Mouse (Mus musculus): Measurements from ENCODE around the gene Pdgfra. TPM values are rescaled to one million over a fixed set of nuclear protein-coding genes. Genes with fewer than 3 reads are reported as not detected.
A peak's percentile ranks its signal among the peaks of the same experiment; 100 is the strongest.

Gene Pdgfra
- total RNA-seq, 2 experiments from 2014 or later = 31.8 to 32.3 TPM

DNA sequence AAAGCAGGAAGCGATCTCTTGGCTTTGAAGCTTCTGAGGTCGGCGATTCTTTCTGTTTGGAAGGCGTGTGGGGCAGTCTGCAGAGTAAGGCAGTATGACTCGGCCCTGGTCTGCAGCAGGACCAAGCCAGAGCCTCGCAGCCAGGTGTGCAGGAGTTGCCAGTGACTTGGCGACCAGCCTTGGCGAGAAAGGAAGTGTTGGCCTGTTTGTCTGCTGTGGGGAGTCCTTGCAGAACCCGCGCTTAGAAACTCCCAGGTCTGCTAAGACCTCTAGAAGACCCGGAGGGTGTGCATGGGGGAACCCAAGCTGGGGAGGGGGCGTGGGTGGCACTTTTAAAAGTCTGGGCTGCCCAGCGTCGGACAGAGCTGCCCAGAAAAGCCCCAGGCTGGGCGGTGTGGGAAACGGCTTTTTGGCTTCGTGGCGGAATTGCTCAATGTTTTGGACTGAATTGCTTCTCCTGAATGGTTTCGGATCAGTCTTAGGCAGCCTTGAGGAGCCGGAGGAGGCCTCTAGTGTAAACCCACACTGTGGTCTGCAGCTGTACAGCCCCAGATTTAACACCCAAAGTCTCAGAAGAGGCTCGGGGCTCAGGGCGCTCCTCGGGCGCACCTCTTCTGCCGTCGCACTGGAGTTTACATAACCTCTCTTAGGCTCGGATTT lies 2.0 kb downstream of the Pdgfra start:
- intact Hi-C loops (cut with DNase I) = loop anchor here (10.0 kb wide), 3 partner anchors 449 to 1089 kb away; partner anchors contain the start of genes Lnx1 and Usp46
- DNase-seq (ENCODE audit: low spot score) = peak; percentile 39

DNA sequence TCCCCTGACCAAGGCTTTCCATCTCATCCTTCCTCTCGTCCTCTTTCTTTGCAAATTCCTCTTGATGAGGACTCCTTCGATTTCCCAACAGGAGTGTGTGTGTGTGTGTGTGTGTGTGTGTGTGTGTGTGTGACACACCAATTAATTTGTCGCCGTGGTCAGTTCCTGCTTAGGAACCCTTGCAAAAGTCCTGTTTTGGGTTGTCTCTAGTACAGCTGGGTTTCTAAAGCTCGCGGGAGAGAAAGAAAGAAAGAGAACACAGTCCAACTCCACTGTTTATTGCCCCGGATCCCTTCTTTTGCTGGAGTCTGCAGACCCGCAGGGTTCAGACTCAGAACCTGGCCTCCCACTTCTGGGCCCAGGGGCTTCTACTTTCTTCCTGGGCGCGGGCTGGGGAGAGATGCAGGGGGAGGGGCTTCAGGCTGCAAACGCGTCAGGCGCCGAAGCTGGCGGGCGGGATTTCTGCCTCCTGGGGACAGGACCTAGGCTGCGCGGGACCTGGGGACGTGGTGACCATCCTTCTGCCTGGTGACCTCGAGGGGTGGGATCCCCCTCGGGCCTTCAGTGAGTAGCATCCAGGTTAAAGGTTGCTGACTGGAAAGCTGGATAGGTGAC lies 2.6 kb downstream of the Pdgfra start:
- intact Hi-C loops (cut with DNase I) = loop anchor here (5.0 to 10.0 kb wide), 7 partner anchors 357 to 1467 kb away; partner anchors contain the start of genes Lnx1, Scfd2 and Usp46

DNA sequence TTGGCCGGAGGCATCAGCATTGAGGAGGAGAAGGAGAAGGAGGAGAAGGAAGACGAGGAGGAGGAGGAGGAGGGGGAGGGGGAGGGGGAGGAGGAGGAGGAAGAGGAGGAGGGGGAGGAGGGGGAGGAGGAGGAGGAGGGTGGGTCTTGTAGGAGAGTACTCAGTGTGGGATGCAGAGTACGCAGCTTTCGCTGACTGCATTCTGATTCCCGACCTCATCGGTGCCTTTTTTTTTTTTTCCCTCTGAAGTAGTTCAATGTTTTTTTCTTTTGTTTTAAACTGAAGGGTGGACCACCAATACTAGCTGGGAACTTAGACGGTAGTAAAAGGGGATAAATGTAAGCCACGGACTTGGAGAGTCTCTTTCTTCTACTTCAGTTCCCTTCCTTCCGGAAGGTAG lies 3.2 kb downstream of the Pdgfra start:
- no peak for DNase-seq (ENCODE audit: low spot score)
- intact Hi-C loops (cut with DNase I) = loop anchor here (5.0 to 10.0 kb wide), 7 partner anchors 358 to 1468 kb away; partner anchors contain the start of genes Lnx1, Scfd2 and Usp46

More for the DNA sequence above, 2.6 kb downstream of the Pdgfra start:
- peak; percentile 42 for DNase-seq (ENCODE audit: low spot score)

DNA sequence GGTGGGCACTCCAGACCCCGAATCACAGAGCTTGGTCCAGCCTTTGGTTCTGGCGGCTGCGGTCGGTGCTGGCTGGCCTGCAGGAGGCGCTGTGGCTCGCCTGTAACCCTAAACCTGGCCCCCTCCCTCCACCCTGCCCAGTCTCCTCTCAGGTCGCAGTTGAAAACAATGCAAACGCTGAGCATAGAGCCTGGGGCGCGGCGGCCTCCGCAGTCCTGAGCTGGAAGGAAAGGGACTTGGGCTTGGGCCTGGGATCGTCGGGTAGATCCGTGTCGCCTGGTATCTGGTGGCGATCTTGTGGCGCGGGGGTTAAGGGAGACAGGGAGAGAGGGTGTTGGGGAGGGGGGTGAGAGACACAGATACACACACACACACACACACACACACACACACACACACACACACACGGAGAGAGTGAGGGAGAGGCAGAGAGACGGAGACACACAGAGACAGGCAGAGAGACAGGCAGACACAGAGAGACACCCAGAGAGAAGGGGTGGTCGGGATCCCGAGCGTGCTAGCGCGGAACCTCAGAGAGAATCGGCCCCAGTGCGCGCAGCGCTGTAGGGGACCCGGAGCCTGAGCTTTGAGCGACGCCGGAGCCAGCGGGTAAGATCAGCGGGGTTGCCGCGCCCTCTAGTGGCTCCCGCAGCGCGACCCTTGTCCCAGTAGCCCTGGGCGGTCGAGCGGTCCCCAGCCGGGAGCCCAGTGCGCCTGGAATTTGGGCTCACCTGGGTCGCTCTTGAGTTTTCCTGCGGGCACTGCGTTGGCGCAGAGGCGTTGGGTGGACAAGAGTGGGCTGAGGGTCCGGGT lies 3.9 kb downstream of the Pdgfra start:
- intact Hi-C loops (cut with DNase I) = loop anchor here (2.0 to 10.0 kb wide), 11 partner anchors 359 to 1469 kb away; partner anchors contain the start of genes Lnx1, Scfd2 and Usp46
- DNase-seq (ENCODE audit: low spot score) = peak; percentile 71

DNA sequence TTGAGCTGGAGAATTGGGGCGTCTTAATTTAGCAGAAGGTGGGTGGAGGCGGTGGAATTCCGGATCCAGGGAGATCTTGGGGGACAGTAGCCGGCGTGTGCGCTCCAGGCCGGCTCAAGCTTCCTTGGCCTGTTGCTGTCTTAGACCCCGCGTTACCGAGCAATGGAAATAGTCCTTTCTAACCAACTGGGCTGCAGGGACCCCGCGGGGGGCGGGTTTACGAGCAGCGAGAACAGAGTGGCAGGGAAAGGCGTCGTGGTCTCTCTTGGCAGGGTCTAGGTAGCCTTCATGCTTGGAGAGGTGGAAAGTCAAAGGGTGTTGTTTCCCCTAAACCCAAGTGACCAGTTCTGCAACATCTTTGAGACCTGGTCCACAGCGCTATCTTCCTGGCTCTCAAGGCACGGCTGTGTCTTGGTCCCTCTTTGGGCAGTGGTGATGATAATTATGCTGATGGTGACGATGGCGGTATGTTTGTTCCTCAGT lies 4.5 kb downstream of the Pdgfra start:
- intact Hi-C loops (cut with DNase I) = loop anchor here (2.0 to 10.0 kb wide), 11 partner anchors 359 to 1469 kb away; partner anchors contain the start of genes Lnx1, Scfd2 and Usp46
- no peak for DNase-seq (ENCODE audit: low spot score)

DNA sequence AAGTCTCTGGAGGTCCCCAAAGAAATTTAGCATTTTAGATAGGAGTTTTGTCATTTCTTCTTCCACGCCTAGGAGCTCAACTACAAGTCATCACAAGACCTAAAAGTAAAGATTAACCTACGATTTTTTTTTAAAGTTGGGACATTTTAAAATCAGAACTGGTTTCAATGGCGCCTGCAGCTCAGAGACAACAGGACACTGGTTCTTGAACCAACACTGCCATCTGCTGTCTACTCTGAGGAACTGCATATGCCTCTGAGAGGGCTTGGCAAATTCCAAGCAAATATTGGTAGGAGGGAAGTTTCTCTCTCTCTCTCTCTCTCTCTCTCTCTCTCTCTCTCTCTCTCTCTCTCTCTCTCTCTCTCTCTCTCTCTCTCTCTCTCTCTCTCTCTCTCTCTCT lies 4.9 kb downstream of the Pdgfra start:
- intact Hi-C loops (cut with DNase I) = loop anchor here (2.0 to 10.0 kb wide), 11 partner anchors 360 to 1470 kb away; partner anchors contain the start of genes Lnx1, Scfd2 and Usp46
- DNase-seq (ENCODE audit: low spot score) = no peak

DNA sequence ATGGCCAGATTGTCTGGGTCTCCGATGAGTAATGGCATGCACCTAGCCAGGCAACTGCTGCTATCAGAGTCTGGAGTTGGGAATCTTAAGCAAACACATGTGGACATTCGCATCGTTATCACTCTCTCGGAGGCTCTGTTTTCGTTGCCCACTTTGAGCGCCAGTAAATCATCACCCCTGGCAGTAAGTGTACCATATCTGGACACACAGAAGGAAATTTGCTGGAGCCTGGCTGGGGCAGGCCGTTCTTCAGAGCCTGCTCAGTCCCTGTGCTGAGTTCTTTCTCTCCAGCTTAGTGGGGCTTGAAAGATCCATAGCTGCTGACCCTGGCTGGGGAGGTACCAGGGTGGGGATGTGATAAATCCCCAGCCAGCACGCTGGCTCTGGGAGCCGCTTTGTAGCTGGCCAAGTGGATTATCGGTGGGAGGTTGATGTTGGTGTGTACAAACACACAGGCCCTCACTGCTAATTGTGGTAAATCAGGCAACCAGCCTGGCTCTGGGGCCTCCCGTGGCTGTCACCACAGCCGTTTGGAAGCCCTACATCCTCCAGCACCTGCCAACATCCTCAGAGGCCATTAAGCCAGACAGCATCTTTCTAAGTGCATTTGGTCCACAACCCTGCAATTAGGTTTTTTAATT lies 8.6 kb downstream of the Pdgfra start:
- intact Hi-C loops (cut with DNase I) = no loop called here
- no peak for DNase-seq (ENCODE audit: low spot score)

DNA sequence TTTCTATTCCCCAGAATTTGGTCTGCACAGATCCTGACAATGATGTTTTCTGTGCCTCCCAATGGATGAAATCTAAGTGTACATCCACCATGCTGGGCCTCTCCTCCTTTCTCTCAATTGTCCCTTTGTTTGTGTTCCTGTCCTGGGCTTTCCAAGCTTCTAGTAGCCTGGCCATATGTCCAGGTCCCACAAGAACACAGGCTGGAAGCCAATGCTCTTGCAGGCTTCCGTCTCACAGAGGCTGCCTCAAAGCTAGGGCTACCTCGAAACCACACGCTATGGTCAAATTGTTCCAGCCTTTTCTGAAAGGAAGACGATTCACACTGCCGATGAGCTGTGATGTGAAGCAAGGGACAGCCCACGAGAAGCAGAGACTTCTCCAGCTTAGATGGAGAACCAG lies 9.5 kb downstream of the Pdgfra start:
- intact Hi-C loops (cut with DNase I) = no loop called here
- no peak for DNase-seq (ENCODE audit: low spot score)

DNA sequence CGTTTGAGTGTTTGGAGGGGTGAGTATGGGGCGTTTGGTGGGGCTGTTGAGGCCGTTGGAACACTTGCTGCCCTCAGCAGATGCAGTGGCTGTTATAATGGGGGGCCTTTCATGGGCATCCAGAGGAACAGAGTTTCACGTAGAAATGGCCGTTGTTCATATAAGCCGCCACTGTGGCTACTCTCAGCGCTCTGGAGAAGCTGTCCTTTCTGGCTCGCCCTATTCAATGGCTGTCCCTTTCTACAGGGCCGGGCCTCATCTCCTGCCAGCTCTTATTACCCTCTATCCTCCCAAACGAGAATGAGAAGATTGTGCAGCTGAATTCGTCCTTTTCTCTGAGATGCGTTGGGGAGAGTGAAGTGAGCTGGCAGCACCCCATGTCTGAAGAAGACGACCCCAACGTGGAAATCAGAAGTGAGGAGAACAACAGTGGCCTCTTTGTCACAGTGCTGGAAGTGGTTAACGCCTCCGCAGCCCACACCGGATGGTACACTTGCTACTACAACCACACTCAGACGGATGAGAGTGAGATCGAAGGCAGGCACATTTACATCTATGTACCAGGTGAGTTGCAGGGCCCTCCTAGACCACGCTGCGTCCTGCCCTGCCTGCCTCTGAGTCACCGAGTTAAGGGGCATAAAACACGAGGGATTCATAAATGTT lies 11.3 kb downstream of the Pdgfra start:
- no peak for DNase-seq (ENCODE audit: low spot score)
- intact Hi-C loops (cut with DNase I) = no loop called here

DNA sequence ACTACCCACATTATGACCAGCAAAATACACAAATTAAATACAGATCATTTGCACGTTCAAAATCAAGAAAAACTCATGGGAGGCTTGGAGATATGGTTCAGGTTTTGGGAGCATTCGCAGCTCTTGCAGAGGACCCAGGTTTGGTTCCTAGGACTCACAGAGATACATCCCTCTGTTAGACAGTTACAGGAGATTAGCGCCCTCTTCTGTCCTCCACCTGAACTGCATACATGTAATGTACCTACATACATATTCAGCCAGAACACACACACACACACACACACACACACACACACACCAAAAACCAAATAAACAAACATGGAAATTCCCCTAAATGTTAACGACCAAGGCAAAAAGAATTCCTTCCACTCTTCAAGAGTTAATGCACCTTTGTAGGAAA lies 12.6 kb downstream of the Pdgfra start:
- intact Hi-C loops (cut with DNase I) = no loop called here
- no peak for DNase-seq (ENCODE audit: low spot score)

DNA sequence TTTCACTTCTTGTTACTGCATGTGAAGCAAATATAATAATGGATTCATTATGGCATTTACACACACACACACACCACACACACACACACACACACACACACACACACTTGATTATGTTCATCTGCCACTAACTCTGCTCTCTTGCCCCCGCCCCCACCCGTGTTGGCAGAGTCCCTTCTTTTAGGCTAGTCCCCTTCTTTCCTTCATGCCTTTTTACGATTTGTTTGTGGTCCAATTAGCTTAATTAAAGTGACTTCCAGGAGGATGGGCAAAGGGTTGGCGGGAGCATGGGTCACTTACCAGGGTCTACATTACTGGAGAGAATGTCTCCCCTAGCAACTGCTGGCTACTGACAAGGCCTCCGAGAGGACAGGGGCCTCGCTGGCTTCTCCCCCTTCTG lies 17.7 kb downstream of the Pdgfra start:
- no peak for DNase-seq (ENCODE audit: low spot score)
- intact Hi-C loops (cut with DNase I) = no loop called here

DNA sequence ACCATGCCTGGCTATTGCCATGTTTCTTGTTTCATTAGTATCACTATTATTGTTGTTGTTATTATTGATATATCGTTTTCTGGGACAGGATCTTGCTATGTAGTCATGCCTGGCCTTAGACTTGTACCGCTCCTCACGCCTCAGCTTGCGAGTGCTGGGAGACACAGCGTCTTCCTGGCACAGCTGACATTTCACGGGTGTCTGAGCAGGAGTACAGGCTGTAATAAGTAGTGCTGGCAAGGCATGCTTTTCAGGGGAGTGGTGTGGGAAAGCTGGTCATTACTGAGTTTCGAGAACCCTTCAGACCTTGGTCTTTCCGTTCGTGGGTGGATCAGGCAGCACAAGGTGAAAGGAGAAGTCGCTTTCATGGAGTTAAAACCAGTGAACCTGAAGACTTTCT lies 19.8 kb downstream of the Pdgfra start:
- DNase-seq (ENCODE audit: low spot score) = no peak
- intact Hi-C loops (cut with DNase I) = no loop called here

DNA sequence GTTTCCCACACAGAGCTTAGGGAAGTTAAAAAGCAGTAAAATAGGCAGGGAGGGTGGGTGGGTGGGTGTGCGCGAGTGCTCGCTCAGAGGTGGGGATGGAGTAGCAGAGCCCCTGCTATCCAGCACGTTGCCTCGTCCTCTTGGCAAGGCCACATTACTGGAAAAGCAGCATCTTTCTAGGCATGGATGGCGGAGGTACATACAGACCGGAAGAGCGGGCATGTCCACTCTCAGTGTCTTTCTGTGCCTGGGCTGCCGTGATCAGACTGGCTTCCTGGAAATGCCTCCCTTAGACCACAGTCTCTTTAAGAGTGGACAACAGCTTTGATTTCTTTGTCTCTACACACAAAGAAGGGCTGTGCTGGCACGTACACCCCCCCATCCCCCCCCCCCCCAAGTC lies 27.2 kb downstream of the Pdgfra start:
- DNase-seq (ENCODE audit: low spot score) = no peak
- intact Hi-C loops (cut with DNase I) = no loop called here

DNA sequence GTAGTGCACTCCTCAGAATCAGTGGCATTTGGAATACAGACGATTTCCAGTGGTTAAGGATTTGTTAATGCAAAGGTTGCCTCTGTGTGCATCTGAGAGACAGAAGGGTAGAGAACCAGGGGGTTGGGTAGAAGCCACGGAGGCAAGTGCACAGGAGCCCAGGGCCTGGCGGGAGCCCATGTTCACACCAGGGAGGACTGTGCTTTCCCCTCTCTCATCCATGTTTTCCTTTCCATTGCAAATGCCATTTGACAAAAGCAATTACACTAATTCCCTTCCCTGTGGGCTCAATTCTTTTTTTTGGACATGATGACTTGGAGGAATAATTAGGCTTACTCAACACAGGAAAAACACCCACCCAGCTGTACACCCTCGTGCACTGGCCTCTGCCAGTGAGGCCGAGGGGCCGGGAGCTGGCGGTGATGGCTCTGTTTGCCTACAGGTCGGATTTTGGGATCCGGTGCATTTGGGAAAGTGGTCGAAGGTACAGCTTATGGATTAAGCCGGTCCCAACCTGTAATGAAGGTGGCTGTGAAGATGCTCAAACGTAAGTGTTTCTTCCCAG lies 27.7 kb downstream of the Pdgfra start:
- DNase-seq (ENCODE audit: low spot score) = no peak
- intact Hi-C loops (cut with DNase I) = no loop called here

DNA sequence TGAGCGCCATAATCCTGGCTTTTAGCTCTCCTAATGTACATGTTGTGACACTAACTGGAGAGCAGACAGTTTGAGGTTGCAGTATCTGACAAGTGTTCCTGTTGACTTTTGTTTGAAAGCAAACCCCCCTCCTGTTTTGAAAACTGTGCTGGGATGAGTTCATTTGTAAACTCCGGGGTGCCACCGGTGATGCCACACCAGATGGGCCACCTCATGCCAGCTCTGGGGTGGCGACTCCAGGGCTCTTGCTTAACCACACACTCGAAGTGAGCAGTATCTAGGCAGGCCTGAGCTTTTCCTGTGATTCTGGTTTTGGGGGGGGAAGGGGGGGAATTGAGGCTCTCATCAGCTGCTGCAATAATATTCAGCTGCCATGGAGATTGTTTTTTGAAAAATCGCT lies 31.6 kb downstream of the Pdgfra start:
- no peak for DNase-seq (ENCODE audit: low spot score)
- intact Hi-C loops (cut with DNase I) = no loop called here

DNA sequence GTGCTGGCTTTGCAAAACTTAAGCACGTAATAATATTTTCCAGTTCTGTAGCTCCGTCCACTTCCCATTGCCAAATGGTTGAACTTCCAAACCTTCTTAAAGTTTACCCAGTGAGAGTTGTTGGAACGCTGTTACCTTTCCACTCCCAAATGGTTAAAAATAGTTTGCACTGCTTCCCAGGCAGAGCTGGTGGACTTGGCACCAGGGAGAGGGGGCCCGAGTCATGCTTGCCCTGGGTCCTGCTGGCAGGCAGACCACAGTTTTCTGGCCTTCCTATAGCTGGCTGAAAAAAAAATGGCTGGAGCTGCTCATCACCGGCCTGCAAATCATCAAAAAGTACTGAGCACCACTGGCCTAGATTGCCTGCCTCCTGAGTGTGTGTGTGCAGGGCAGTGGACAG lies 32.0 kb downstream of the Pdgfra start:
- no peak for DNase-seq (ENCODE audit: low spot score)
- intact Hi-C loops (cut with DNase I) = no loop called here

DNA sequence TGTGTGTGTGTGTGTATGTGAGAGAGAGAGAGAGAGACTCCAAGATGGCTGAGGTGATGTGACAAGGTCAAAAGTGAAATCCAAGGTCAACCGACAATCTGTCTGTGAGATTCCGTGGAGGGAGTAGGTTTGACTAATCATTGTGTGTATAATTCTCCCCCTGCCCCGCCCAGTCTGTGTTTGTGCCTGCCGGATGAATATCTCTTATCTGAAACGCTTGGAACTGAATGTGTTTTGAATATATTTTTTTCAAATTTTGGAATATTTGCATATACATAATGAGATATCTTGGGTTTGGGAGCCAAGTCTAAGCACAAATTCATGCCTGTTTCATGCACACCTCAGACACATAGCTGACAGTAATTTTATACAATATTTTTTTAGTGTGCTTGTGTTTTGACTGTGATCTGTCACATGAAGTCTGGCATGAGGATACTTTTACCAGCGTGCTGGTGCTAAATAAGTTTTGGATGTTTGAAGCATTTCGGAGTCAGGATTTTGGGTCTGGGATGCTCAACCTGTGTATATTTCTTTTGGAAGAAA lies 32.7 kb downstream of the Pdgfra start:
- intact Hi-C loops (cut with DNase I) = no loop called here
- DNase-seq (ENCODE audit: low spot score) = no peak

DNA sequence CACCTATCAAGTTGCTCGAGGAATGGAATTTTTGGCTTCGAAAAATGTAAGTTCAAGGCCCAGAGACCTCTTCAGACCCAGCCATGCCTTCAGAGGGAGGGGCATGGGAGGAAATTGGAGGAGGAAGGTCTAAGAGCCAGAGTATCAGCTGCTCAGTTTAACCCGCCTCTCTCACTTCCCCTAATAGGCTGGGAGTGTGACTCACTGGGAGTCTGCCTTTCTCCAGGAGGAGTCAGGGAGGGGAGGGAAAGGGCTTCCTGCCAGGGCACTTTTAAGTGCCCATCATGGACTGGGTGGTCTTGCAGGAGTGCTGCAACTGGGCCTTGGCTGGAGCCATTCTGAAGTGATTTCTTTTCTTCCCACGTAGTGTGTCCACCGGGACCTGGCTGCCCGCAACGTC lies 33.5 kb downstream of the Pdgfra start:
- intact Hi-C loops (cut with DNase I) = no loop called here
- no peak for DNase-seq (ENCODE audit: low spot score)
